Mouse (Mus musculus): ENCODE results near the gene Gpbar1.

DNA sequence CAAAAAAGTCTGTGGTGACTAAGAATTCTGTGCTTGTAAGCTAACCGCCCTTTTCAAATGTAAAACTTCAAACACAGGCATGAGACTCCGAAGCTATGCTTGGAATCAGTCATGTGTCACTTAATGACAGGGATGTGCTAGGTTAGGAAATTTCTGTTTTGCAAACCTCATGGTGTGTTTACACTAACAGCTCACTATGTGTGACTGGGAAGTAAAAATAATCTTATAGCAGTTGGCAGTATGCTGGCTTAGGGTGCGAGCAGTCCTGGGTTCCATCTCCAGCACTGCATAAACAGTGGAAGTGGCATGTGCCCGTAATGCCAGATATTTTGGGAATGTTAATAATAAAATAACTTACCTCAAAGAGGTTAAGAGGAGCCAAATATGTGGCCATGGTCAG lies 26.6 kb downstream of the Gpbar1 start:
- TF ChIP-seq POLR2A (IDR thresholded peaks at IDR 0.05; ENCODE audit: control insufficient read depth, extremely low read depth, insufficient read depth, low read length, poor library complexity) (no peak), CTCF (IDR thresholded peaks at IDR 0.05; ENCODE audit: borderline replicate concordance, control insufficient read depth, extremely low read depth, insufficient read depth, low read length, poor library complexity) (no peak)

Measured in thymus, adult 2 months (tissue).